In the genomic region with DNA sequence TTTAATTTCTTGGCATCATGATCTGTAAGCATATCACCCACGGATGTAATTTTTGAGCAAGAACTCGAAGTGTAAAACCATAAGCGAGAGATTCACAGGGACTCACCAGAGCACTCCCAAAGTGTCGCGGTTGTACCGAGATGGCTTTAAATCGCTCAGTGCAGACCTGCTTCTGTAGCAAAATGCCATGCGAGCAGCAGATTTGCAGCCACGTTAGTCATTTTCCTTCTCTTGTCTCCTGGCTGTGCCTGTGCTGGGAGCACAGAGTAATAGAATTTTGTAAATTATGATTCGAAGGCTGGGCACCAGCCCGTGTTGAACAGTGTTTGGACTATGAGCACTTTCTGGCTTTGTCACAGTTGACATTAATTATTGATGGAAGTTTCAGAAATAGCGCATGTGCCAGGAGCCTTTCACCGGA, we compare ENCODE assay signal across 11 mouse cellular contexts.
DNase-seq lines count a peak whose midpoint lies in the region.
"Had no signal": no experiment of that assay in that cellular context is flagged by ENCODE, and none has a peak within 500 bp of the region (broad histone marks: within the 10 kb centered on the region; RNA-seq: fewer than 3 reads in every experiment).

No protein-coding gene starts in this region.

- intact Hi-C loops in gastrocnemius, postnatal 14 days (cut with DNase I; ENCODE audit: low total_unique reads) = no loop called here

- peak; percentile 42 to 71 for DNase-seq in layer of hippocampus, adult 18-20 months (ENCODE audit: low spot score in 2 of 2)
- DNase-seq in layer of hippocampus, adult 11-12 months (ENCODE audit: low spot score) = no peak
- DNase-seq in frontal cortex, postnatal 14 days (ENCODE audit: low spot score in 2 of 2) = peak; percentile 29 to 35
- DNase-seq in left cerebral cortex, adult 18-20 months (ENCODE audit: low spot score in 2 of 2) = peak; percentile 58 to 68
- peak; percentile 65 to 69 for DNase-seq in right cerebral cortex, adult 2 months (ENCODE audit: low spot score in 2 of 2)
- DNase-seq in adrenal gland, postnatal 4 days (ENCODE audit: low spot score in 2 of 2) = no peak
- no peak for DNase-seq in ovary, adult 18-20 months (ENCODE audit: low spot score)
- no peak for DNase-seq in gastrocnemius, postnatal 14 days
- DNase-seq: adrenal gland, adult 2 months; cerebellum, postnatal 36 days; lung, adult 2 months had no signal

Comparison
In these comparisons a context has a peak if more than half of its experiments do, and no peak if none do; other contexts are left out.
1. DNase-seq: peak in layer of hippocampus, adult 18-20 months (2 of 2), frontal cortex, postnatal 14 days (2 of 2), left cerebral cortex, adult 18-20 months (2 of 2) and right cerebral cortex, adult 2 months (2 of 2); none in layer of hippocampus, adult 11-12 months (single experiment), adrenal gland, postnatal 4 days (0 of 2), ovary, adult 18-20 months (single experiment) and gastrocnemius, postnatal 14 days (single experiment).